Mouse (Mus musculus): ENCODE measurements at regions not wholly inside any gene's neighbourhood (a gene's known extent, or its start where the extent isn't known, plus 50 kb on each side); places are given as distances from the start of the nearest gene placed in this dataset.

DNA sequence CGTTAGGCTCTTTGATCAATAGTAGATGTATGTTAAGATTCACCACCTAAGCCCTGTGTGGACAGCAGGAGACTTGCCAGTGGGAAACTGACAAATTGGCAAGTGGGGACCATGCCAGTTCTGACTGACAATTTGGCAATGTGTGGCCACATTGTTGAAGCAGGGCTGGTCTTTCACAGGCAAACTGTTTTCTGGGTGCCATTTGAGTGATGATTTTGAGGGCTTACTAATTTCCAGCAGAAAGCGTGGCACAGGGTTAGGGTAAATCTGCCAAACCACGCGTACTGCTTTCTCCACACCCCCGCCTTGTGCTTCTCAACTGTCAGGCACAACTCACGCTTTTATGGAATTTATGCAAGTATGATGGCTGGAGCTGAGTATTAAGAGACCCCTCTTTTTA, 91.2 kb upstream of the Trpm3 start:
- DNase-seq (ENCODE audit: low read depth, low spot score), result no peak

DNA sequence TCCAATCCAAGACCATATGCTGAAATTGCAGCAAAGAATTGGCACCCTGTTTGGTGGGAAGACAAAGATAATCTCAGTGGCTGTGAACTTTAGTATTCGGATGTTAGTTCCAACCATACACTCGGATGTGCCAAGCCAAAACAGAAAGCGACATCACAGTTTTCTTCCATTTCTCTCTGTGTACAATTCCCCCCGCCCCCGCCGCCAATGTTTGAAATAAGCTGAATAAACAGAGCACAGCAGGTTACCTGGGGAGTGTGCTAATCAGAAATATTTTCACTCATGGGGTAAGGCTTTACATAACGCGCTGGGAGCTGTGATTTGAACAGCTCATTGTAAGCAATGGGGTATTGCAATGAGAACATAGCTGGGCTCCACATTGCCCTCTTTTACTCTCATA, 72.5 kb upstream of the Trpm3 start:
- no peak for DNase-seq (ENCODE audit: low read depth, low spot score)

DNA sequence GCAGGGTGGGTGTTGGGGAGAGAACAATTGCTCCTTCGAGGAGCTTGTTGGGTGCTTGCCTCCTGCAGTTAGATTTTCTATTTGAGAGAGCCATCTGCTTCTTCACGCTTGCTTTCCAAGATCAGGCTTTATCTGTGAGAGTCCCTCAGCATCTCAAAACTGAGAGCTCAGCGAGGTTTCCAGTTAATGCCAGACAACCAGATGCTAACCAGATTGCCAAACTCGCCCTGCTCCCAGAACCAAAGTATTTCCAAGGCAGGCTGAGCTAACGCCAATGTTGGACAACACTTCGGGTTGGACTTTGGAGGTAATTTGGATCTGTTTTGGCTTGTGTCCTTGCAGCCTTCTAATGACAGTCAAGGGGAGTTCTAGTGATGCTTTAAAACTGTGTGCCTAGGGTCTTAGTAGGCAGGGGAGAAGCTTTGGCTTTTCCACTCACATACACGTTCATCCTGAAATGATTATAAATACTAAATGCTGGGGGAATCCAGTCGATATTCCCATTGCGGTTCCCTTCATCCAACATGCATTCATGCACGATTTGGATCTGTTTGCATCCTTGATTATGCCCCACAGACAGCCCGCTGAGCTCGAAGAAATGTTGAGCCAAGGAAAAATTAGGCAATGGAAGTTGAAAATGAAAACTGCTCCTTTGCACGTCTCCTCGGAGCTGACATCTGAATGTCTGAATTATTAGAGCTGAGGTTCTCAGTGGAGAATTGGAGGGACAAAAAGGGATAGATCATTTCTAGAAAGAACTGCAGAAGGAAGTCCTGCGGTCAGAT, 68.4 kb upstream of the Trpm3 start:
- no peak for DNase-seq (ENCODE audit: low read depth, low spot score)

DNA sequence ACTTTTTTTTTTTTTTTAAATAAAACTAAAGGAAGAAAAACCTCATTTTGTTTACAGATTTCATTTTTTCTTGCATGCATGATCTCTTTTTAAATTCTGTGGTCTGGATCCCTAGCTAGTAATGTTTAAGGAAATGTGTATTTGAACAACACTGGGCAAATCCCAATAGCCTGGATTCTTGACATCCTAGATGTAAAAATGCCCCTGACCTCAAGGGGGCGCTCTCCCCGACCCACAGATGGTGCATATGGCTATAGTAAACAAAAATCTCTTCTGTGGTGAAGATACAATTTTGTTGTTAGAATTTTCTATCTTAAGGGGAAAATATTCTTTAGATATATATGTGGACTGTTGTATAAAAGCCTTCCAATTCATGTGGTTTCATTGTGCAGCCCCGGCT, 67.1 kb upstream of the Trpm3 start:
- no peak for DNase-seq (ENCODE audit: low read depth, low spot score)

DNA sequence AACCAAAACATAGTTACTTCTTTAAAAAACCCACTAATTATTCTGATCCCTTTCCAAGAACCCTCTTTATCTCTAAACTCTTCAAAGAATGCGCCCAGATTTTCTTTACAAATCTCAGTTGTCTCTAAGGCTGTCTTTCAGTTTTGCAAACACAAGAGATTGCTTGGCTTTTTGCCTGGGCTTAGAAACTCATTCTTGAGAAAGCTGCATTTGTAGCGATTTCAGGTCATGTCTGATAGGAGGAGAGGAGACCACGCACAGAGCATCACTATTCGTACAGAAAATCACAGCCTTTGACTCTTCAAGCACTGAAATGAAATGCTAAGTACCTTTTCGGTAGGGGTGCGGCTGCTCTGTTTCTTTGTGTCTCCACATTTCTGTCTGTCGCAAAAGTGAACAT, 64.8 kb upstream of the Trpm3 start:
- no peak for DNase-seq (ENCODE audit: low read depth, low spot score)

DNA sequence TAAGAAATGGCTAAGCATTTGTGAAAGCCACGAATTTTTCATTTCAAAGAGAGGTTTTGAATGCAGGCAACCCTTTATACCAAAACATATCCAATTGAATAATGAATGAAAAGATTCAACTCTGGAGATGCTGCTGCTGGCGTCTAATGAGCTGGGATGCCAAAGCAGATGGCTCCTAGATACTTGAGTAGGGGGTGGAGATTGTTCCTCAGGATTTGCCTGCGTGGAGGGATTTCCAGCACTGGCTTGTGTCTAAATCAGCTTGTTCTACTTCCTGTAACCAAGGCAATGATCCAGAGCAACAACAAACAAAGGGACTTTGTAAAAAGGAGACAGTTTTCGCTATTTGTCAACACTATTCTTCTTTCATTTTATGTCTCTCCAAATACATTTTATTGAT, 57.4 kb upstream of the Trpm3 start:
- DNase-seq (ENCODE audit: low read depth, low spot score), result no peak

Measured in mesoderm, embryonic 11.5 days (tissue).